Mouse (Mus musculus) Muller cell, postnatal 12 days (primary cell): ENCODE data around the gene Klhl30.

Experiments used
- DNase-seq: peaks from one replicate; pipeline ENCODE4 v3.0.0-alpha.2; 2015; ENCODE audit errors: inconsistent ontology term

Gene Klhl30

GRCm38 (mm10) chr1:91350841-91351240, at the start of gene Klhl30:
Gene Klhl30 (plus strand): TSS chr1:91351016.
- no peak for DNase-seq

GRCm38 (mm10) chr1:91301206-91301920, 49.5 kb upstream of the Klhl30 start:
- no peak for DNase-seq

GRCm38 (mm10) chr1:91302021-91302420, 48.8 kb upstream of the Klhl30 start:
- DNase-seq, result no peak

GRCm38 (mm10) chr1:91304621-91305020, 46.2 kb upstream of the Klhl30 start:
- DNase-seq, result no peak

- DNase-seq, result no peak
Observed at GRCm38 (mm10) chr1:91309366-91310085, 41.3 kb upstream of the Klhl30 start.

GRCm38 (mm10) chr1:91312273-91312672, 38.5 kb upstream of the Klhl30 start:
- no peak for DNase-seq

GRCm38 (mm10) chr1:91313251-91313650, 37.6 kb upstream of the Klhl30 start:
- DNase-seq, result peak; percentile 78

- no peak for DNase-seq
Observed at GRCm38 (mm10) chr1:91317656-91318055, 33.2 kb upstream of the Klhl30 start.

GRCm38 (mm10) chr1:91321760-91322438, 28.9 kb upstream of the Klhl30 start, which contains the start of gene Espnl:
Gene Espnl (plus strand): TSS chr1:91322075.
- DNase-seq, result no peak

GRCm38 (mm10) chr1:91324646-91325045, 26.2 kb upstream of the Klhl30 start:
- DNase-seq, result no peak

- DNase-seq, result no peak
Observed at GRCm38 (mm10) chr1:91325488-91326042, 25.3 kb upstream of the Klhl30 start.

- DNase-seq, result no peak
Observed at GRCm38 (mm10) chr1:91332102-91332501, 18.7 kb upstream of the Klhl30 start.

- DNase-seq, result no peak
Observed at GRCm38 (mm10) chr1:91333582-91333981, 17.2 kb upstream of the Klhl30 start.

- DNase-seq, result no peak
Observed at GRCm38 (mm10) chr1:91337355-91337754, 13.5 kb upstream of the Klhl30 start.

GRCm38 (mm10) chr1:91344001-91344400, 6.8 kb upstream of the Klhl30 start:
- no peak for DNase-seq

GRCm38 (mm10) chr1:91344921-91345685, 5.7 kb upstream of the Klhl30 start:
- DNase-seq, result peak; percentile 47

- DNase-seq, result peak; percentile 48
Observed at GRCm38 (mm10) chr1:91346892-91347291, 3.9 kb upstream of the Klhl30 start.

GRCm38 (mm10) chr1:91351249-91351648, 433 bp downstream of the Klhl30 start:
- peak; percentile 16 for DNase-seq

GRCm38 (mm10) chr1:91352277-91352676, 1.5 kb downstream of the Klhl30 start:
- peak; percentile 74 for DNase-seq

GRCm38 (mm10) chr1:91356105-91356504, 5.3 kb downstream of the Klhl30 start:
- DNase-seq, result no peak

- DNase-seq, result peak; percentile 12
Observed at GRCm38 (mm10) chr1:91362113-91362512, 11.3 kb downstream of the Klhl30 start.
